Mouse (Mus musculus) thymus, adult 2 months (tissue): ENCODE results near the gene Dazap1. TPM values are rescaled to one million over a fixed set of nuclear protein-coding genes. Genes with fewer than 3 reads are reported as not detected.

ENCODE experiments used
- DNase-seq: peaks from one replicate; pipeline ENCODE4 v3.0.0; 2021
- H3K27ac ChIP-seq: fragments of 200-500 bp; 2 replicates; pipeline ENCODE4 v1.5.1; 2012; ENCODE audit warnings: low read length, control low read depth; ENCODE audit not compliant: control insufficient read depth, insufficient read depth
- H3K27me3 ChIP-seq: fragments of 200-500 bp; 2 replicates; pipeline ENCODE4 v1.6.1; 2012; ENCODE audit warnings: mild to moderate bottlenecking, low read length, moderate library complexity, mixed read lengths; ENCODE audit not compliant: control insufficient read depth, insufficient read depth
- H3K36me3 ChIP-seq: fragments of 200-500 bp; 2 replicates; pipeline ENCODE4 v1.6.1; 2012; ENCODE audit warnings: mild to moderate bottlenecking, low read length, moderate library complexity; ENCODE audit not compliant: control insufficient read depth, insufficient read depth
- H3K4me1 ChIP-seq: fragments of 200-500 bp; replicated peaks from 2 replicates; pipeline ENCODE4 v1.6.1; 2012; ENCODE audit warnings: low read length; ENCODE audit not compliant: control insufficient read depth, insufficient read depth
- H3K4me3 ChIP-seq: fragments of 200-500 bp; 2 replicates; pipeline ENCODE4 v1.5.1; 2012; ENCODE audit warnings: mild to moderate bottlenecking, low read length, control low read depth, moderate library complexity; ENCODE audit not compliant: control insufficient read depth, insufficient read depth
- CTCF ChIP-seq: fragments of 200-500 bp; IDR thresholded peaks from 2 replicates; pipeline ENCODE4 v1.5.1; 2012; ENCODE audit warnings: mild to moderate bottlenecking, control low read depth, low read length, moderate library complexity, borderline replicate concordance; ENCODE audit not compliant: control insufficient read depth, poor library complexity, insufficient read depth; ENCODE audit errors: extremely low read depth
- POLR2A ChIP-seq: fragments of 200-500 bp; IDR thresholded peaks from 2 replicates; pipeline ENCODE4 v1.6.1; 2012; ENCODE audit warnings: mild to moderate bottlenecking, low read length, control low read depth, moderate library complexity; ENCODE audit not compliant: control insufficient read depth, poor library complexity, insufficient read depth; ENCODE audit errors: extremely low read depth
- WGBS: fragments of 180-500 bp; shearing (Covaris S2); methylation state at CpG from one replicate; pipeline ENCODE4 v1.1.7; 2018; 5-methylcytosine and 5-hydroxymethylcytosine counted together
- polyA plus RNA-seq: library from polyadenylated mRNA; depleted of rRNA; stranded (reverse); fragments of >200 nt; gene quantifications from 2 replicates; pipeline ENCODE4 v1.2.3, GENCODE M21; 2012

Gene Dazap1
- polyA plus RNA-seq, 1 experiment: 134 TPM

DNA sequence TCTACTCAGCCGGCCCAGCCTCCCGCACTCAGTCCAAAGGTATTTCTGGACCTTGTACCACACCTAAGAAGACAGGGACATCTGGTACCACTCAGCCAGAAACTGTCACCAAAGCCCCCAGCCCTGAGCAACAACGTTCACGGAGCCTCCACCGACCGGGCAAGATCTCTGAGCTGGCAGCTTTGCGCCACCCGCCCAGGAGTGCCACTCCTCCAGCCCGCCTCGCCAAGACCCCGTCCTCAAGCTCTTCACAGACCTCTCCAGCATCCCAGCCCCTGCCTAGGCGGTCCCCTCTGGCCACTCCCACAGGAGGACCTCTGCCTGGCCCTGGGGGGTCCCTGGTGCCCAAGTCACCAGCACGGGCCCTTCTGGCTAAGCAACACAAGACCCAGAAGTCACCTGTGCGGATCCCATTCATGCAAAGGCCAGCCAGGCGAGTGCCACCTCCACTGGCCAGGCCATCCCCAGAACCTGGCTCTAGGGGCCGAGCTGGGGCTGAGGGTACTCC lies 53.3 kb downstream of the Dazap1 start:
- no peak for TF ChIP-seq CTCF
- TF ChIP-seq POLR2A: no peak
- Histone ChIP-seq H3K4me1 (peaks cover 8% of the 10 kb centered on the region), H3K27ac (no peak overlapping the region), H3K4me3 (no peak overlapping the region), H3K36me3 (no peaks in the 10 kb centered on the region), H3K27me3 (no peaks in the 10 kb centered on the region; the same call in 1 of the 2 replicates)
- 79% methylated on average over 16 of the region's 16 CpGs for WGBS
- DNase-seq: no peak

DNA sequence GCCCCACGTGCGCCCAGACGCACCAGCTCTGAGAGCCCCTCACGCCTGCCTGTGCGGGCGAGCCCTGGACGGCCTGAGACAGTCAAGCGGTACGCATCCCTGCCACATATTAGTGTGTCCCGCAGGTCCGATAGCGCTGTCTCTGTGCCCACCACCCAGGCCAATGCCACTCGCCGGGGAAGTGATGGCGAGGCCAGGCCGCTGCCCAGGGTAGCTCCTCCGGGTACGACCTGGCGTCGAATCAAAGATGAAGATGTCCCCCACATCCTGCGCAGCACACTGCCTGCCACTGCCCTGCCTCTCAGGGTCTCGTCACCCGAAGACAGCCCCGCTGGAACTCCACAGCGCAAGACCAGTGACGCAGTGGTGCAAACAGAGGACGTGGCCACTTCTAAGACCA lies 54.0 kb downstream of the Dazap1 start:
- H3K27ac ChIP-seq: no peak overlapping the region
- peaks cover 10% of the 10 kb centered on the region for H3K4me1 ChIP-seq
- H3K4me3 ChIP-seq: no peak overlapping the region
- 69% methylated on average over 27 of the region's 27 CpGs for WGBS
- no peak for TF ChIP-seq POLR2A
- no peak for TF ChIP-seq CTCF
- no peak for DNase-seq
- H3K27me3 ChIP-seq: no peaks in the 10 kb centered on the region; the same call in 1 of the 2 replicates
- H3K36me3 ChIP-seq: no peaks in the 10 kb centered on the region

DNA sequence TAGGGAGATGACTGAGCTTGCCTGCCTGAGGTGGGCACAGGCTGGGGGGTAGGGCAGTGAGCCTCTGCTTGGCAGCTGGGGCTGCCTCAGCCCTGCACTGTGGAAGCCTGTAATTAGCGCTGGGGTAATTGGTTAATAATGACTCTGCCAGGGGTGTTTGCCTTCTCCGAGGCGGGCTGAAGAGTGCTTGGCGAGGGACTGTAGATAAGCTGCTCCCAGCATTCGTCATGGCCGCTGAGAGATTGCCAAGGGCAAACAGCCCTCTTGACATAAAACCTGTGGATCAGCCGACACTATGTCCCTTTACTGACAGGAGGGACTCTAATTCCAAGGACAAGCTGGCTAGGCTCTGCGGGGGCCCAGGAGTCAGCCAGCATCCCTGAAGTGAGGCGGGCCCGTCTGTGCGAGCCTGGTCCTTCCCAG lies 55.1 kb downstream of the Dazap1 start:
- H3K4me1 ChIP-seq: peaks cover 19% of the 10 kb centered on the region
- no peak overlapping the region for H3K27ac ChIP-seq
- H3K27me3 ChIP-seq: no peaks in the 10 kb centered on the region; the same call in 1 of the 2 replicates
- TF ChIP-seq POLR2A (no peak), CTCF (no peak)
- no peak overlapping the region for H3K4me3 ChIP-seq
- no peaks in the 10 kb centered on the region for H3K36me3 ChIP-seq
- 83% methylated on average over 11 of the region's 11 CpGs for WGBS
- DNase-seq: no peak

DNA sequence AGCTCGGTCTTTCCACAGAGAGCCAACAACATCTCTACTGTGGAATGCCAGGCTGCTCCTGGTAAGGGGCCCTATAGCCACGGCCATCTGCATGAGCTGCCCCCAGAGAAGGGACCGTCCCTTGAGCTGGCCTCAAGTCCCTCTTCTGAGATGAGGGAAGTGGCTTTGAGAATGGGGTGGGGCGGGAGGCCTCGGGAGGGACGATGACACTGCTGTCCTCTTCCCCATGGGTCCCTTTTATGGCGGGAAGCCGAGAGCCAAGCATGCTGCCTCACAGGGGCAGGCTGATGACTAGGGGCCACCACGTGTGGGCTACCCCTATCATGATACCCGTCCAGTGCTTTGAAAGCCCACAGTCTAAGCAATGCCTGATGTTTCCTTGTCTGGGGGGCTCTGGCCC lies 55.7 kb downstream of the Dazap1 start:
- no peak for DNase-seq
- Histone ChIP-seq H3K27me3 (no peaks in the 10 kb centered on the region; the same call in 1 of the 2 replicates), H3K4me3 (no peak overlapping the region), H3K4me1 (peaks cover 25% of the 10 kb centered on the region), H3K36me3 (no peaks in the 10 kb centered on the region), H3K27ac (no peak overlapping the region)
- WGBS: 55% methylated on average over 10 of the region's 10 CpGs
- no peak for TF ChIP-seq CTCF
- no peak for TF ChIP-seq POLR2A

DNA sequence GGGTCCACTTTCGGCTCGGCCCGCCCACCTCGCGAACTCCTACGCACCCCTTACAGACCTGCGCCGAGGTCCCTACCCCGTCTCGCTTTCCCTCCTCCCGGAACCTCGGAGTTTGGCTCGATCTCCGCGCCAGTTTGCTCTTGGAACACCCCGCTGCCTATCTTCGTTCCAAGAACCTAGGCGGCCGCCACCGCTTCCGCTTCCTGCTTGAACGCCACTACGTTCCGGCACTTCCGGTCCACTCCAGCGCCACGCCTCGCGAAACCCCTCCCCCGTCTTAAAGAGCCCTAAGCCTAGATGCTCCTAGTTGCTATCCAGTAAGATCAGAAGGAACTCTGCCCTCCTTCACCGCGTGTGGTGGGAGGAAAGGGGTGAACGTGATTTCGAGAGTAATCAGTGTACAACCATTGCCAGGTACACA lies 59.1 kb downstream of the Dazap1 start, which contains the start of gene 2310011J03Rik:
Gene 2310011J03Rik, minus strand, starts transcription at position 198 of the 421 bp plus-strand sequence.
- no peaks in the 10 kb centered on the region for H3K36me3 ChIP-seq
- peaks cover 40% of the 10 kb centered on the region for H3K4me1 ChIP-seq
- WGBS: 0% methylated on average over 34 of the region's 34 CpGs
- H3K4me3 ChIP-seq: peak within 1 kb of the TSS; percentile 77
- peak within 1 kb of the TSS; percentile 54 for H3K27ac ChIP-seq
- TF ChIP-seq POLR2A (peak; percentile 87), CTCF (no peak)
- peak; percentile 90 for DNase-seq
- no peaks in the 10 kb centered on the region; the same call in 1 of the 2 replicates for H3K27me3 ChIP-seq

DNA sequence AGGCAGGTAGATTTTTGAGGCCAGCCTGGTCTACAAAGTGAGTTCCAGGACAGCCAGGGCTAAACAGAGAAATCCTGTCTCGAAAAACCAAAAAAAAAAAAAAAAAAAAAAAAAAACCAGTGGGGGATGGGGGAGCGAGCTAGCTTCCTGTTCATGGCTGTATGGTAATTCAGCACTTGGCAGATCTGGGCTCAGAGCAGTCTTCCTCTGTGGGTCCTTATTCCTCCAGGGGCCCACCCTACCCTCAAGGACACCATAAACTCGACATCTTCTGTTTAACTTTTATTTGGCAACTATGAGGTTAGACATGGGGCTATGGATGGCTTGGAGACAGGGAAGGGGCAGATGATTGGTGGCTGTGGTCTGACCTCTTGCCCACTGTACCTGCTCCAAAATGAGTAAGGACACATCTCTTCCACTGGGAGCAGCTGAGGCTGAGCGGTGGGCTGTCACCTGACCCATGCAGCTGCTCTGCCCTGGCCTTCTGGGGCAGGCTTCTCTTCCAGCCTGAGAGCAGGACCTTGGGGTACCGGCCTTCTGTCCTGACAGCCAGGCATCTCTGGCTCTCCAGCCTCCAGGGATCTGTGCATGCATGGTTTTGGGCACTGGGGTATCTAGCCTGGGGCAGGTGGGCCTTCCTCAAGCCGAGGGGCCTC lies 59.9 kb downstream of the Dazap1 start:
- H3K4me3 ChIP-seq: no peak overlapping the region
- H3K27ac ChIP-seq: peak overlapping the region; percentile 54
- 59% methylated on average over 6 of the region's 6 CpGs for WGBS

More for the DNA sequence above, 59.9 kb downstream of the Dazap1 start:
- H3K27me3 ChIP-seq: no peaks in the 10 kb centered on the region
- TF ChIP-seq POLR2A: 0 out of 2 replicates have a peak, but pooled peaks have one; percentile 11
- TF ChIP-seq CTCF: no peak
- H3K4me1 ChIP-seq: peaks cover 40% of the 10 kb centered on the region
- H3K36me3 ChIP-seq: no peaks in the 10 kb centered on the region
- no peak for DNase-seq
